Mouse (Mus musculus) lung, postnatal 0 days (tissue): ENCODE data around the gene Chrng.

ENCODE experiments used
- CTCF ChIP-seq: IDR thresholded peaks from 2 replicates; pipeline ENCODE4 v1.5.1; 2016; ENCODE audit warnings: antibody characterized with exemption, mild to moderate bottlenecking
- EP300 ChIP-seq: IDR thresholded peaks from 2 replicates; pipeline ENCODE4 v1.6.1; 2016; ENCODE audit warnings: antibody characterized with exemption, mild to moderate bottlenecking, control low read depth

DNA sequence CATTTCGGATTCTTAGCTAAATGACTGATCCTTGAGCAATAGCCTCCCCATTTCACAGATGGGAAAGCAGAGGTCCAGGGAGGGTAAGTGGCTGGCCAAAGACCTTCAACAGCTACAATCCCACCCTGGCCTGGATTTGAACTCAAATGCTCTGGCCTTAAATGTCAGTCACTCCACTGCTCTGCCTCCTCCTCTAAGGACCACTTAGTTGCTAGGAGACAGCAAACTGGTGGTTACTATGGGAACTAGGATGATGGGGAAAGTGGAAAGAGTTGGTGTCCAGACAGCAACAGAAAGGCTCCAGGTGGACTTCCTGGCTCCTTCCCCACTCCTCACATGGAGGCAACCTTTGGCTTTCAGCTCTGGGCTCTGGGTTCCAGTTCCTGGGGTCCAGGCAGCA is 33.1 kb upstream of the Chrng start:
- TF ChIP-seq CTCF (no peak), EP300 (no peak)
